Mouse (Mus musculus): Measurements from ENCODE around the gene Foxn3.

Foxn3 gene

DNA sequence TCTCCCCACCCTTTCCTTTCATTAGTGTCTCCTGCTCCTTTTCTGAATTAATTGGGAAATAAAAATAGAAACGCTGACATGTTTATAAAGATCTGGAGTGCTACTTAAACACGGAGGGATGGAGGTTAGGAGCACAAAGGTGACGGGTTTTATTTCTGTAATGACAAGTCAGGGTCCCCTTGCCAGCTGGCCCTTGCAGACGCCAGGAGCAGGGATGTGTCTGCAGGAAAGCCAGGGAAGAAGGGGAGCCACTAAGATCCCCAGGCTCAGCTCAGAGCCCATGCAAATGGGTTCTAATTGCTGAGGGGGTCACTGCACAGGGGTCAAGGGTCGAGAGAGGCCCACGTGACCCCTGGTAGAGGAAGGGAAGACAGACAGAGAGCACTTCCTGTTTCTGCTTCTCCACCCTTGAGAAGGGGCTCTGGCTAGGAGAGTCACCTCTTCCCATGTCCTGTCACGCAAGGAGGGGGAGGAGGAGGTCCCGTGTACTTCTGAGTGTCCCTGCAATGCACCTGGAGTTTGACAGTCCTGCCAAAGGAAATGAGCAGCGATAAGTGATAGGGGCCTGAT lies 36.7 kb downstream of the Foxn3 start:
- DNase-seq (ENCODE audit: low read depth, low spot score), result no peak

DNA sequence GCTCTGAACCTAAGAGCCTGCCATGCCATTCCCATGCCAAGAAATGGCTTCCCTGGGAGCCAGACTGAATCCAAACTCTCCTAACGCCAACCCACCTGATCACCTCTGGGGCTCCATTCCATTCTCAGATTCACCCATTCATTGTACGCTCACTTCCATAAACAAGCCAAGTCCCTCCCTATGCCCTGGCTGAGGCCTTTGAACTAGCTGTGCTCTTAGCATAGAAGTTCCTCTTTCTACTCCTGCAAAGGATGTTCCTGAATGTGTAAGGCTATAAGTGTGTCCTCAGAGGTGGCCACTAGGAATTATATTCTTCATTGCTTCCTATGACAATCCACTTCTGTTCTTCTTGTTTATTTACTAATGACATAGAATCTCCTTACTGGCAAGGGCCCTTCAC lies 40.5 kb downstream of the Foxn3 start:
- DNase-seq (ENCODE audit: low read depth, low spot score), result no peak

DNA sequence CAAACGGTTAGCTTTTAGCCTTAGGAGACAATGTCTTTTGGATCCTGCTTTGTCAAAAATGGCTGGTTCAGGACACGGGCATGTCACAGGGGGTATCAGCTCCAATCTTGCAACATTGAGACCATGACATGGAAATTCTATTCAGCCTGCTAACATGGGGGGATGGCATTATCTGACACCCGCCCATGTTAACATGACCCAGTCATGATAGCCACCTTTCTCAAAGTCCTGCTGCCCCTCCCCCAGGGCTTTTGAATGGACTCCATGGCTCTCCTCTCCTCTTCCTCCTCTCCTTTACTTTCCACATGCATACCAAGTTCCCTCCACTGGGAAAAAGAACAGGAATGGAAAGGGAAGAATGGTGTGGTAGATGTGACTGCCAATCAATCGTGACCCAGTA lies 43.5 kb downstream of the Foxn3 start:
- DNase-seq (ENCODE audit: low read depth, low spot score), result no peak

DNA sequence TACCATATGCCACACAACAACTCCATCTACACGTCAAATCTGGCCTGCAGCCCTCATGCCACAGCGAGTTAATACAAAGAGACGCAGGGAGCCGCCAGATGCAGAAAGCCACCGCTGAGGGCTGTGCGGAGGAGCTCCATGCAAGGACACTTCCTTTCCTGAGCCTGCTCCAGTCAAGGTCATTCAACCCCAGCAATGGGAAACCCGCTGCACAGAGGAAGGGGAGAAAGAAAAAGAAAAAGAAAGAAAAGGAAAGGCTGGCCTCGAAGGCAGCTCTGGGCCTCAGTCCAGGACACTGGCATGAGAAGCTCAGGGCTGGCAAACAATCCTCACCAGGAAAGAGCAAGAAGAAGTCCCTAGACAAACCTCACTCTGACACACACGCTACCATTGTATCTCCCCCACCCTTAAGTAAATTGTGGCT lies 44.2 kb downstream of the Foxn3 start:
- peak; percentile 52 for DNase-seq (ENCODE audit: low read depth, low spot score)

DNA sequence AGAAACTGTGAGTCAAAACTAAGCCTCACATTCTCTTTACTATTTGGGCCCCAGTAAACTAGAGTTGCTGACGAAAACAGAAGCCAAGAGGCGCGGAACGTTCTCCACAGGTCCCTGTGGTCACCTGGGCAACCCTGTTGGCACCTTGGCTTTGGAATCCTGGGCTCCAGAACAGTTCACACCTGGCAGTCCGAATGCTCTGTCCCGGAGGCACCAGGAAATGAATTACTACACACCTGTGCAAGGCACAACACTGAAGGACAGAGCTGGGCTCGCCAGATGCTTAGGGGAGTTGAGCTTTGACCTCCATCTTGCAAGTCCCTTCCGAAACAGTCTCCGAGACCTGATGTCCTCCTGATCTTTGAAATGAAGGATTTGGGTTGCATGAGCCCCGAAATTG lies 44.7 kb downstream of the Foxn3 start:
- DNase-seq (ENCODE audit: low read depth, low spot score), result no peak

DNA sequence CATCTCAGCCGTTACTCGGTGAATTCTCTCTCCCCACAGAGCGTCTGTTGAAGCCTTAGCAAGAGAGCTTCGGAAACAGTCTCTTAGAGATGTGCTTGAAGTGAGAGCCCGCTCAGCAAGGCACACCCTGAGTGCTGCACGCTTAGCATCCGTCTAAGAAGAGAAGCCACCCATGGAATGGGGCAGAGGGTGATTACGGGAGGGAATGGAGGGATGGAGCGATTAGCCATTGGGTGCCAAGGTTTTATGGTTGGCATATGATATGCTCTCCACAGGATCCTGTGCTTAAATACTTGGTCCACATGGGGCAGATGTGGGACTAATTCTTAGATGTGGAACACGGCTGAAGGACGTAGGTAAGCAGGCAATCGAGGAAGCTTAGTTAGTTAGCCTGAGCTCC lies 45.3 kb downstream of the Foxn3 start:
- DNase-seq (ENCODE audit: low read depth, low spot score), result no peak

DNA sequence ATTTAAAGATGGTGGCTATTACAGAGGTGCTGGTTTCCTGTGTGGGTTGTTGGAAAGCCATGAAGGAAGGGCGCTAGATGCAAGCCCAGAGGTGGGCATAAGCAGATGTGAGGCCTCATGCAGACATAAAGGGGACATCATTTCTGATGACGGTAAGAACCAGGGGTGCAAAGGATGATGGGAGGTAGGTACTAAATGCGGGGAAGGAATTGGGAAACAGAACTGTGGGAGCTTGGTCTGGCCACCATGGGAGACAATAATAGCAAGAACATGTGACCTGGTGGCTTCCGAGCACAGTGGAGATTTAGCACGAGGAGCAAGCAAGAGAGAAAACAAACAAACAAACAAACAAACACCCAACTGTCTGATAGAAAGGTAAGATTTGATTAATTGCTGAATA lies 46.1 kb downstream of the Foxn3 start:
- no peak for DNase-seq (ENCODE audit: low read depth, low spot score)

DNA sequence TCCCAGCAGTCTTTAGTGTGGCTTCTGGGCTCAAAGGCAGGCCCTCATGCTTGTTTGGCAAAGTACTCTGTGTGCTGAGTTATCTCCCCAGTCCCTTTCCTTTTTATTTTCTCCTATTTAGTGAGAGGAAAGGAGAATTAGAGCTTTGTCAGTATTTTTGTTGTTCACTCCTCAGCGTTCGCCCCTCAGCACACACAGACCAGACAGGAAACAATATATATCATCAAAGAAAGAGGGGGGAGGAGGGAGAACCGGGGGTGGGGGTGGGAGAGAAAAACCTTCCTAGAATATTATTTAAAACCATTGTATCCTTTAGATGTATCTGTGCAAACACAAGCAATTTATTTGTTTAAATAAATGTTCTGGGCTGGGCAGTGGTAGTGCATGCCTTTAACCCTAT lies 47.9 kb downstream of the Foxn3 start:
- DNase-seq (ENCODE audit: low read depth, low spot score), result no peak

DNA sequence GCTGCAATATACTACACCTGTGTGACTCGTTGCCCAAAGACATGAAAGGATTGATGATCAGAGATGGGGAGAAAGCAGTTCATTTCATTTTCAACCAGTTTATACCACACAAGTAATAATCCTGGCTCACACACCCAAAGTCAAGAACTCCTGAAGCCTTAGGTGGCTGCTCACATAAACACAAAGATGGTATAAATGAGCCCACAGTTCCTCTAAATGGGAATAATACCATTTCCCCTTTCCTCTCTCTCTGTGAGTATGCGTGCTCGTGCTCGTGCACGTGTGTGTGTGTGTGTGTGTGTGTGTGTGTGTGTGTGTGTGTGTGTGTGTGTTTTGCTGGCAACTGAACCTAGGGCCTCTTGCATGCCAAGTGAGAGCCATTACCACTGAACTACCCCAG lies 51.7 kb downstream of the Foxn3 start:
- DNase-seq (ENCODE audit: low read depth, low spot score), result no peak

DNA sequence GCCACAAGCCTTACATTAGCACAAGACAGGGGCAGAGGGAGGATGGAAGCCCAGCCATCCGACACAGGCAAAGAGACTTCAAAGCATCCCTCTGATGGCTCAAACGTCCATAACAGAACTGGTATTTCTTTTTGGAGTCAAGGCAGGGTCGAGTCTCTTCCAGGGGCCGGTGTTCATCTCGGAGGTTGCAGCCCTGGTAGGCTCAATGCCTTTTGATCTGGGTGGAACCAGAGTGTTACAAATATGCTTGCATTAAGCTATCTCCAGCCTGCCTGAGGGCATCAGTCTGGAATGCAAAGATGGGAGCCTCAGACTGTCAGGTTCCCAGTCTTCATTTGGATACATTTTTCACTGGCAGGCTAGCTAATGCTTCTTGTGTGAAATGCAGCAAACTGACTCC lies 52.6 kb downstream of the Foxn3 start:
- no peak for DNase-seq (ENCODE audit: low read depth, low spot score)

DNA sequence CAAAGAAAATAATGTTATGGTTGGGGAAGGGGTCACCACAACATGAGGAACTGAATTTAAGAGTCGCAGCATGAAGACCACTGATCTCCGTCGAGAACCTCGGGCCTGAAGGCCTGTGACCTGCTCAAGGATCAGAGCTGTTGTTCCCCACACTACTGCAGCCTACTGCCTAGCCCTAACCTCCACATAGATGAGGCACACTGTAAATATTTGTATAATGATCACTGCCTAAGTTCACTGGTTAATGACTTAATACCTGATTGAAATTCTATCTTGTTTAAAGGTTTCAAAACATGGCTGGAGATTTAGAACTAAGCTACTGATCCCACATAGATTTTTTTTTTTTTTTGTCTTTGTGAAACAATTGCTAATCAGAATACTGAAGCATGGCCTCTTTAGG lies 61.2 kb downstream of the Foxn3 start:
- no peak for DNase-seq (ENCODE audit: low read depth, low spot score)

DNA sequence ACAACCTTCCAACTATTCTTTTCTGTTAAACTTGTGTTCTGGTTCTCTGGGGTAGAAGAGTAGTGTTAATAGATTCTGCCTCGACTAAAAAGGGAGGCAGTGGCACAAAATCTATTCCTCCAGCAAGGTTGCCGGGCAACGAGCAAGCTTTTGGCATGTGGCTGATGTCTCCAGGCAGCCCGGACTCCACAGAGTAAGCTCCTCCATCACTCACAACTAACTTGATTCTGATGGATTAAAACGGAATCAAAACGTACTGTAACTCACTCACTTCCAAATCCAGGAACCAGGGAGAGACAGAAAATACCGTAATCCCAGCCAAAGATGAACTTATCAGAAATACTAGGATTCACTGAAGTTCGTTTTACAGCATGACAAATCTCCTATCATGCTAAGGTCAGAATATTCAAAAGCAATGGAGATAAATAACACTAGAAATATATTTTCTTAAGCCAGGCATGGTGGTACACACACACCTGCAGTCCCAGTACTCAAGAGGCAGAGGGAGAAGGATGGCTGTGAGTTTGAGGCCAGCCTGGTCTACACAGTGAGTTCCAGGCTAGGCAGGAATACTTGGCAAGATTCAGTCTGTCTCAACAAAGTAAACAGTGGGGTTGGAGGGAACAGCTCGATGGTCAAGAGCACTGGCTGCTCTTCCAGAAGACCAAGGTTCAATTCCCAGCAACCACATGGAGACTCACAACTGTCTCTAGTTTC lies 64.2 kb downstream of the Foxn3 start:
- peak; percentile 65 for DNase-seq (ENCODE audit: low read depth, low spot score)

DNA sequence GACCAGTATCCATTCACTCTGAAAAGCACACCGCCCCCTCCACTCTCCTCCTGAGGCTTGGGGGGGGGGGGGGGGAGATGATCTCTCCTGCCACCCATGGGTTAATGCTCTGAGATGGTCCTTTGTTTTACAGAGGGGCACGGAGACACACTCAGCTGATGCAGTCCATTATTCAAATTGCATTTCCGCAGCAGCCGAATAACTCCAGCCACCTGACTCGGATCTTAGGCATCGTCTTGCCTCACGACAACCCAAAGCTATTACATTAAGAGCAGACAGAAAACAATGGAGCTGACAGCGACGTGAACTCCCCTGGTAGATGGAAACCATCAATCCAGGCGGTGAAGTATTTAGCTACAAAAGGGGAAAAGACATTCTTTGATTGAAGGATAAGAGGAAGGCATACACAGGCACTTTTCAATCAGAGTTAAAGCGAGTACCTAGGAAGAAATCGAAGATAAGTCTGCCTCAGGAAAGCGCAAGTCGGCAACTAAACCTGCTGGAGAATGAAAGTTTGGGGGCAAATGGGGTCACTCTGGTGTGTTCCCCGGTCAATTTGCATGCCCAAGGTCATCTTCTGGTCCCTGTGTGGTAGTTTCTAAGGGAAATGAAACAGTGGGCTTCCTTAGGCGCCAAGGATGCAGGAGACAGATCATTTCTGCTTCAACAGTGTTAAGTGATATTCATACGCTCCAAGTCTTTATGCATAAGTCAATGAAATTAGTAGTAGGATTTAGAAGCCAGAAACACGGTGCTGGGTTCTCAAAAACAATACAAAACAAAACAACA lies 65.0 kb downstream of the Foxn3 start:
- no peak for DNase-seq (ENCODE audit: low read depth, low spot score)

DNA sequence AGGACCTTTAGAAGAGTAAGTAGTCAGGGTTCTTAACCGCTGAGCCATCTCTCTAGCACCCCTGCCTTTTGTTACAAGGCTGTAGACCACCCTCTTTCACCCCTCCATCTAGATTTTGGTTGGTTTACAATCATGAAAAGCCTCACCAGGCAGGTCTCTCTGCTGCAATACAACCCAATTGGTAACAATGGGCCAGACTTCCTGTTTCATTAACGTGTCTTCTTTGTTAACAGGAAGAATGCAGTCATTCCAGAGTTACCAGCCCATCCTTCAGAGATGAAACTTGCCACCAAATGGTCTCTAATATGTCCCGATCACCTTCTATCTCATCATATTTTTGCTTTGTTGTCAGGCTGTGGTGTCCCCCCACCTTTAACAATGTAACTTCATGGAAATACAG lies 66.4 kb downstream of the Foxn3 start:
- no peak for DNase-seq (ENCODE audit: low read depth, low spot score)

DNA sequence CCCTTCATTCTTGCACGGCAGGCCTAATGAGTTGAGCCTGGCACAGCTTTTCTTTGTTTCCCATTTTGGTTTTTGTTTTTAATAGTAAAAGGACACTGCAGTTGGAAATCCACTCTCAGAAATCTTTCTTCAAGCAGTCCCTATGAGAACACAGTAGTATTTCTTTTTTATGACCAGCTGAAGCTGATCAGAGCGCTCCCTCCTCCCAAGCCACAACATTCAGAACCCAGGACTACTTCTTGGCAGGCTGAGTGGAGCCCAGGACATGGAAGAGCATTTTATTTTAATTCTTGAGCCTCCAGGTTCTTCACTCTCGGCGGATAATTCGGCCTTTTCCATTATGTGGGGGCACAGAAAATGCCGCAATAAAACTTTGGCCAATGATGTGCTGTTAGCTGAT lies 73.2 kb downstream of the Foxn3 start:
- no peak for DNase-seq (ENCODE audit: low read depth, low spot score)

DNA sequence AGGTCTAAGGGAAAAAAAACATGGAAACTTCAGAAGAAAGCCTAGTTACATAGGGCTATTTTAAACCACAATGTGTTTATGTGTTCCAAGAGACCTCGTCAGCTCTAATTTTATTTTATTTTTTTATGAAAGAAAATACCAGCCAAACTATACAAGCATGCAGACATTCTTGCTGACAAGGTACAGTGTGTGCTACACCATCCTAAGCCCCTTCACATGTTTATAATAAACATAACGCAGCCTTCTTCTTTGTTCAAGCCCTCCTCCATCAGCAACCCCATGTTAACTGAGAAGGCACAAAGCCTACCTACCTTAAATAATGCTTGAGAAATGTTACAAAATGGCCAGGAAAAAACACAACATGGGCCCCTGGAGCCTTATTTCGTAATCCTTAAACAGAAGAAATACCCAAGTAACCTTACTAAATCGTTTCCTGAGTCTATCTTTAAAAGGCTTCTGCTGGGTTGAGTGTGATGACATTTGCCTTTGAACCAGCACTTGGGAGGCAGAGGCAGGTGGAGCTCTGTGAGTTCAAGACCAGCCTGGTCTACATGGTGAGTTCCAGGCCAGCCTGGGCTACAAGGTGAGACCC lies 74.3 kb downstream of the Foxn3 start:
- DNase-seq (ENCODE audit: low read depth, low spot score), result no peak

DNA sequence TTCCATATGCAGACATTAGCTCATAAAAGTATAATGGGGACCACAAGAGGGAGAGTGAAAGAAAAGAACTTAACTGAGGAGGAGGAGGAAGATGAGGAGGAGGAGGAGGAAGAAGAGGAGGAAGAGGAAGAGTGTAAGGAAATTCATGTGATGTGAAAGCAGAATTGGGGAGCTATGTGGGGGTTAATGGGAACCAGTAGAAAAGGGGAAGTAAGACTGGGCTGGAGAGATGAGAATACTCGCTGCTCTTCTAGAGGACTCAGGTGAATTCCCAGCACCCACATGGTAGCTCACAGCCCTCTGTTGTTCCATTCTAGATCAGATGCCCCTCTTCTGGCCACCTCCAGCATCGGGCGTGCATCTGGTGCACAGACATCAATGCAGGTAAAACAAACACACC lies 83.0 kb downstream of the Foxn3 start:
- DNase-seq (ENCODE audit: low read depth, low spot score), result no peak

DNA sequence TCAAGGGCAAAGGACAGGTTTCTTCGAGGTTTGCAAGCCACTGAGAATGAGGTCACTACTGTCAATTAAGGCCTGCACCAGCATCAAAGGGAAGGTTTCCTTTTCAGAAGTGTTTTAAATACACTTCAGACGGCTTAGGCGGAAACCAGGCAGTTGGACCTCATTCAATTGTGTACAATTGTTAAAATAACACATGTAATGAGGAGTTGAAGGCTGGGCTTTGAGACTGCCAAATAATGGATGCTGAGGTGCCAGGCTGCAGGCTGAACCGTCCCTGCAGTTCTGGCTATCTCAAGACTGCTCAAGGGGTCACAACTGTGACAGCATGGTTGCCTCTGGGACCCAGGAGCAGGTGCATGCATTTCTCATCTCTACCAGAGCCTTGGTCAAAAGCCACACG lies 89.2 kb downstream of the Foxn3 start:
- no peak for DNase-seq (ENCODE audit: low read depth, low spot score)

DNA sequence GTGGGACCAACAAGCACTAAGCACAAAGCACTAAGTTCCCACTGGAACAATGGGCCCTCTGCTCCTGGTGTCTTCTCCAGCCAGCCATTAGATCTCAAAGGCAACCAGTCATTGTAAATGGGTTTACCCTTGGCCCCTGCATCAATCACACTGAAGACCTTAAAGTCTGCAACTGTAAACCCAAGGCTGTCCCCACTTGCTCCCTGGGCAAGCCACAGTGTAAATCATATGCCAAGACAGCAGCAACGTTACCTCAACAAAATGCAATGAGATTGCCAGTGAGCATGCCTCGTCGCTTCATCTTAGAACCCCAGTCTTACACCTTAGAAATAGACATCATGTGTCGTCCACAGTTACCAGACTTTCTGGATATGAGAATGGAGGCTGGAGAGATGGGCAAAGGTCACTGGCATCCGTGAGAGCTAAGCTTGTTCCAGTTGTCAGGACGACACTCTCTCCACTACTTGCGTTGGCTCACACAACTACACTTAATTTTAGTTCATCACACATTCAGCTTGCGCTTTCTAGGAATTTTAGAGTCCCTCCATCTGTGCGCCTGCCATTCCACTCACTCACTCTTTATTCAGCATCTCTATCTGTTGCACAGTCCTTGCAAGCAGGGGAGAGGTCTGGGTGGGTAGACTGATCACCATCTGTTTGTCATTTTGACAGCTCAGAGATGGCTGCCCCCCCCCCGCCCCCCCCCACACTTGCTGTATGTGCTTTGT lies 89.8 kb downstream of the Foxn3 start:
- DNase-seq (ENCODE audit: low read depth, low spot score), result peak; percentile 52

DNA sequence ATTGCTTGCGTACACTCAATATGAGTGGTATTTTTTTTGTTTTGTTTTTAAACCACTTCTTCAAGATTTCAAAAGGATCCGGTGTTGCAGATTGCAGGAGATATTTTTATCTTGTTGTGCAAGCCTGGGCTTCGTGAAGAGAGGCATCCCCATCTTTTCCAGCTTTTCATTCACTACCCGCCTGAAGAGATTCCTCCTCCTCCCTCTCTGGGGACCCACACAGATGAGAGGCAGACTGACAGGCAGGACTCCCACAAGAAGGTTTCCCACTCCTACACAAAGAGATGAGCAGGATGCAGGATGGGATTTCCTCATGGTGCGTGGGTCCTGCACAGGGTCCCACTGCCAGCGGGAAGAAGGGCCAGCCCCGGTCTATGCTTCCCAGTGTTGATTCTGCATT lies 92.0 kb downstream of the Foxn3 start:
- DNase-seq (ENCODE audit: low read depth, low spot score), result peak; percentile 66

DNA sequence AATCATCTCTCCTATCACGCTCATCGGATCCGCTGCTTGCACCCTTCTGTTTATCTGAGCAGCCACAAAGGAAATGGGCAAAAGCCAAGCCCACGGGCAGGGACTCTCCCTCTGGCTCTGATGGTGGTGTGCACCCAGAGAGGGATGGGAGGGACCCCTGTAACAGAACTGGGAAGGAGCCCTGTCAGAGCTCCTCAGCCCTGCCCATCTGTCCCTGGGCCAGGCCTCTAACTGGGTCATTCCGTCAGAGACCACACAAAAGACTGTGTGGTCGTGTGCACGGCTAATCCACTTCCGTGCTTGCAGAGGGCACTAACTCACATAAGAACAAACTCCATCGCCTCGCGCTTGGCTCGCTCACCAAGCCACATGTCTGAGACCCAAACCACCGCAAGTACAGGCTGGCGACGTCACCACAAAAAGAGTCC lies 95.5 kb downstream of the Foxn3 start:
- peak; percentile 56 for DNase-seq (ENCODE audit: low read depth, low spot score)
